Mouse (Mus musculus): ENCODE measurements around the gene Scgb2b26. TPM values are rescaled to one million over a fixed set of nuclear protein-coding genes. Genes with fewer than 3 reads are reported as not detected.

Gene Scgb2b26
- total RNA-seq (2022): not detected

DNA sequence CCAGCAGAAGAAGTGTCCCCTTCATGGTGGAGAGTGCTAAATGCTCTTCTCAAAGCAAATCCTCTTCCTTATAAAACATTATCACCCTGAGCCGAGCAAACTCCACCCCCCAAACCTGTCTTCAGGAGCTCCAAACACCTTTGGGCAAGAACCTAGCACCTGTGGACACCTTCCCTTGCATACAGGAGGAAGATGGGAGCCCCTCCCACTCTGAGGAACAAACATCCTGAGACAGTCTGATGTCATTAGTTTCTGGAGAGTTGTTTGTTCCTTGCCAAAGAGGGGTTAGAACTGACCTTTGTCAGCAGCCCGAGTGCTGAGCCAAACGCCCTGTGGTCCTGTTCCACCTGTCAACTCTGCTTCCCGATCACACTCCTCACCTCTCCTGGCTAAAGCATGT lies at the start of gene Scgb2b26:
Gene Scgb2b26 (minus strand): TSS at position 101 of the 400 bp plus-strand sequence.
- no peak for DNase-seq (ENCODE audit: low spot score in 2 of 2)

DNA sequence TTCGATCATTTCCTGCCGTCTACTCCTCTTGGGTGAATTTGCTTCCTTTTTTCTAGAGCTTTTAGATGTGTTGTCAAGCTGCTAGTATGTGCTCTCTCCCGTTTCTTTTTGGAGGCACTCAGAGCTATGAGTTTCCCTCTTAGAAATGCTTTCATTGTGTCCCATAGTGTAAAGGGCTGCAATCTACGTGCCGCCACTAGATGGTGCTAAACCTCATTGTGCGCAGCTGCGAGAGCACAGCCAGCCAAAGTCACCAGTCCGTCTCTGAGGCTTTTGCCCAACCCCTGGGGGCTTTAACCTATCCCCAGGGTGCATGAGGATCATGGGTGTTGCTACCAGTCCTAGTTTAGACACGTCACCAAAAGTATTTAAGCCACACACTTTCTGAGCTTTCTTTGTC lies 37.4 kb upstream of the Scgb2b26 start:
- peak in 1 of 2 experiments; percentile 5 for DNase-seq (ENCODE audit: low spot score in 2 of 2)

DNA sequence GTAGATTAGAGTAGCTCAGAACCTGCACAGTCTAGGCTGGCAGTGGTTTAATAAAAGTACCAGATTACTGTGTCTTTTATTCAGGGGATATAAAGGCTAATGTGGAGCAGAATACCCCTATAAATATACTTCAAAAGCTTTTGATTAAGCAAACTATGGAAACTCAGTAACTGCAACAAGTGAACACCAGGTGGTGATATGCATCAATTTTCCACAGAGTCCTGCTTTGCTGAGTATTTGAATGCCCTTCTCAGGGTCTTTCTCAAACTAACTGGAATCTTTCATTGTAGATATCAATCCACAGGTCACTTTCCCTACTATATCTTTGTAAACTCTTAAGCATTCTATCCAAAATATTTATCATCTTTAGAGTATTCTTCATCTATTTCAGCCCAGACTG lies 41.9 kb downstream of the Scgb2b26 start:
- DNase-seq (ENCODE audit: low spot score in 2 of 2): no peak

DNA sequence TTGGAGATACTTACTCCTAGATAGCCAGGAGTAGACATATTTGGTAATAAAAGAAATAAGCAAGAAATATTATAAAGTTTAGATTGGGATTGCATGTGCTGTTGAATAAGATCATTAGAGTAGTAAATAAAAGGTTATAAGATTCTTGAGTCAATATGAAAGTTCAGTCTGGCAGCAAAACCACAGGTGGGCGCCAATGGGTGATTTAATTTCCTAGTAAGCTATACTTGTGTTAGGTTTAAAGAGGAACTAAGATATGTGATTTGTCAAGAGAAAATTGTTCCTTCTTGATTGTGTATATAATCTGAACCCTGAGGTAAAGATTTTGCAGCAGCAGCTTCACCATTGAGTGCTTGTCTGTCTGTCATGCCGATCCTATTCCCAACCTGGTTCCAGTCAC lies 44.0 kb downstream of the Scgb2b26 start:
- DNase-seq (ENCODE audit: low spot score in 2 of 2): no peak

DNA sequence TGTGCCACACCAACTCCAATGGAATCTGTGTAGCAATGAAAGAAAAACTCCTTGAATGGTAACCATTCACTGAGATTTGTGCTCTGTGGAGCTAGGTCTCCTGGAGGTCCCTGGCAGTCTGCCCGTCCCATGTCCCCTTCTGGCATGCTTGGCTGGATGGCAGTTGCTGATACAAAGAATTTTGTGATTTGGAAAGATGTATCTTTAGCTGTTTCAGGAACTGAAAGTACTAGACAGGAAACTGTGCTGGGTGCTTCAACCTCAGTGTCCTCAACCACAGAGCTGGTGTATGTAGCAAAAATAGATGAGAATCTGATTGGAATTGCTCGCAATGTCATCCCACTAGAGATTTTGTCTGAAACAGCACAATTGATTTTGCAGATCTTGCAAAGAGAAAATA lies 44.8 kb downstream of the Scgb2b26 start:
- DNase-seq (ENCODE audit: low spot score in 2 of 2): no peak

Other genes with a start within 250 kb of the Scgb2b26 start
- not detected for gene Scgb2b24, start 205.7 kb downstream of the Scgb2b26 start, total RNA-seq (2022)
- not detected for gene Scgb1b24, start 201.2 kb downstream of the Scgb2b26 start, total RNA-seq (2022)
- not detected for gene Scgb2b27, start 68.9 kb upstream of the Scgb2b26 start, total RNA-seq (2022)
- gene Scgb1b27, start 76.4 kb upstream of the Scgb2b26 start, total RNA-seq (2022): not detected
- gene Scgb1b30, start 150.4 kb upstream of the Scgb2b26 start, total RNA-seq (2022): not detected
- gene Wtip, start 188.2 kb upstream of the Scgb2b26 start, total RNA-seq (2022): 1 to 10 TPM; 2.4 to 4.5 (median 2.4) TPM
- gene Uba2, start 224.6 kb upstream of the Scgb2b26 start, total RNA-seq (2022): 10 to 100 TPM; 33.2 to 42.5 (median 37.5) TPM

All from gastrocnemius, adult 8-10 months (tissue).